Mouse (Mus musculus): ENCODE measurements at regions not wholly inside any gene's neighbourhood (a gene's known extent, or its start where the extent isn't known, plus 50 kb on each side); places are given as distances from the start of the nearest gene placed in this dataset.
A peak's percentile ranks its signal among the peaks of the same experiment; 100 is the strongest.

DNA sequence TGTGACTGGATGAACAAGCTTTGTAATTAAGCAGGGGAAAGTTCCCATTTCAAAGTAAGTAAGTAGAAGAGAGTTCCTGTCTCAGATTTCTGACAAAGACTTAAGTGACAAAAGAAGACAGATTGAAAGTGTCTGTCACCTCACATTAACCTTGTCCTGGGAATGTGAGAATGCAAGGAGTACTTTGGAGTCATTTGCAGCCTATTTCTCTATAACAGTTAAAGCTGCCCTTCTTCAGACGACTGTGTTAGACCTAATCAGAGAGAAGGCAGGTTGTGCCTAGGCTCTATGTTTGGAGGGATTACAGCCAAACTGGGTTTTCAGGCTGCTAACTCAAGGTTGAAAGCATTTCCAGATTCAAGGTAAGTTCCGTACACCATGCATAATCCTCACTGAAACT is 446.5 kb downstream of the Pdgfc start:
- ATAC-seq (ENCODE audit: low FRiP score) = no peak
- WGBS = 79% methylated on average over 2 of the region's 2 CpGs

GRCm38 (mm10) chr3:81483363-81483762 is 447.1 kb downstream of the Pdgfc start:
- Histone ChIP-seq H3K9ac (no peak overlapping the region), H3K36me3 (replicated peaks; ENCODE audit: control insufficient read depth, insufficient read depth) (no peaks in the 10 kb centered on the region), H3K27me3 (ENCODE audit: control insufficient read depth, insufficient read depth, low read length) (no peaks in the 10 kb centered on the region), H3K9me3 (ENCODE audit: control insufficient read depth, low read length) (no peaks in the 10 kb centered on the region), H3K27ac (no peak overlapping the region), H3K4me1 (replicated peaks; ENCODE audit: control insufficient read depth, insufficient read depth, low read length) (no peaks in the 10 kb centered on the region), H3K4me2 (replicated peaks) (no peak overlapping the region), H3K4me3 (replicated peaks; ENCODE audit: low read length) (no peak overlapping the region)
- DNase-seq (ENCODE audit: low spot score) (peak; percentile 43), ATAC-seq (ENCODE audit: low FRiP score) (no peak)
- WGBS = 71% methylated on average over 2 of the region's 2 CpGs

More for the DNA sequence above, 446.5 kb downstream of the Pdgfc start:
- H3K36me3 ChIP-seq (replicated peaks; ENCODE audit: control insufficient read depth, insufficient read depth) = no peaks in the 10 kb centered on the region
- no peaks in the 10 kb centered on the region for H3K9me3 ChIP-seq (ENCODE audit: control insufficient read depth, low read length)
- no peak overlapping the region for H3K4me2 ChIP-seq (replicated peaks)
- no peak overlapping the region for H3K27ac ChIP-seq
- no peak overlapping the region for H3K4me3 ChIP-seq (replicated peaks; ENCODE audit: low read length)
- H3K4me1 ChIP-seq (replicated peaks; ENCODE audit: control insufficient read depth, insufficient read depth, low read length) = no peaks in the 10 kb centered on the region
- H3K27me3 ChIP-seq (ENCODE audit: control insufficient read depth, insufficient read depth, low read length) = no peaks in the 10 kb centered on the region
- DNase-seq (ENCODE audit: low spot score) = no peak
- H3K9ac ChIP-seq = no peak overlapping the region

DNA sequence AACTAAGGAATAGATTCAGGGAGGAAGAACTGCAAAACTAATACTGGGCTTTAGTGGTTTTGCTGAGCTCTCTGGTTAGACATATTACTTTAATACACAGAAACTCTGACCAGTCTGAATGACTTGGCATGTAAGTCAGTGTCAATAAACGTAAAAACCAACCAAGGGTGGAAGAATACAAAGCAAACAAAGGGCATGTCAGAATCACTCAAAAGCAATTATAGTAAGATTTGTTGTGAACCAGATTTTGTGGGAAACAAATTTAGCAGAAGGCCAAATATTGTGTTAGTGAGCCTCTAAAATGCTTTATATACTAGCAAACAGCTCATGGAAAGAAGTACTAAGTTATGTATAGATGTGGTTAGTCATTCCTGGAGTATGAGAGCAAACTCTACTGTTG is 427.1 kb upstream of the Ctso start:
- Histone ChIP-seq H3K27ac (no peak overlapping the region), H3K4me3 (replicated peaks; ENCODE audit: low read length) (no peak overlapping the region), H3K4me2 (replicated peaks) (no peak overlapping the region), H3K9ac (no peak overlapping the region), H3K27me3 (ENCODE audit: control insufficient read depth, insufficient read depth, low read length) (no peaks in the 10 kb centered on the region), H3K4me1 (replicated peaks; ENCODE audit: control insufficient read depth, insufficient read depth, low read length) (no peaks in the 10 kb centered on the region), H3K36me3 (replicated peaks; ENCODE audit: control insufficient read depth, insufficient read depth) (no peaks in the 10 kb centered on the region), H3K9me3 (ENCODE audit: control insufficient read depth, low read length) (no peaks in the 10 kb centered on the region)
- ATAC-seq (ENCODE audit: low FRiP score) = no peak
- 77% methylated on average over 1 of the region's 1 CpGs for WGBS
- DNase-seq (ENCODE audit: low spot score) = no peak

DNA sequence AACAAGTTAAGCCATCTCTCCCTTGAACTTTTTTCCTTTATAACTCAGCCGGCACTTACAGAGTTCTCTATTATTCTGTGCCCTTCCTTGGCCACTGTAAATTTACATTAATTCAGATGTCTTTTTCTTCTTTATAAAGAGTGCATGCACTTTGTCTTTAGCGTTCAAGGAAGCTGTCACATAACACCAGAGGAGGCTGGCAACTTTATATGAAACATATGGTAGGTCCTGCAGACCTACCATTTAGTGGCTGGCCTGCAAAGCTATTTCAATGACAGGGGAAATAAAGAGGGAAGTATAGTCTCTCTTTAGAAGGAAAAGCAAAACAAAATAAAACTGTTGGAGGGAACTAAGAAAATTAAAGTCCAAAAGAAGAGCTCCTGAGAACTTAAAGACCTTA is 423.8 kb upstream of the Ctso start:
- no peak; the same call in 1 of the 2 replicates for ATAC-seq (ENCODE audit: low FRiP score)
- Histone ChIP-seq H3K4me3 (replicated peaks; ENCODE audit: low read length) (no peak overlapping the region), H3K36me3 (replicated peaks; ENCODE audit: control insufficient read depth, insufficient read depth) (no peaks in the 10 kb centered on the region), H3K4me2 (replicated peaks) (no peak overlapping the region), H3K27me3 (ENCODE audit: control insufficient read depth, insufficient read depth, low read length) (no peaks in the 10 kb centered on the region), H3K9ac (no peak overlapping the region), H3K9me3 (ENCODE audit: control insufficient read depth, low read length) (no peaks in the 10 kb centered on the region), H3K27ac (no peak overlapping the region), H3K4me1 (replicated peaks; ENCODE audit: control insufficient read depth, insufficient read depth, low read length) (no peaks in the 10 kb centered on the region)
- DNase-seq (ENCODE audit: low spot score) = no peak
- WGBS = 30% methylated on average over 2 of the region's 2 CpGs

GRCm38 (mm10) chr3:81521804-81522203 is 410.6 kb upstream of the Ctso start:
- 39% methylated on average over 4 of the region's 4 CpGs for WGBS
- DNase-seq (ENCODE audit: low spot score) = no peak
- Histone ChIP-seq H3K4me1 (replicated peaks; ENCODE audit: control insufficient read depth, insufficient read depth, low read length) (no peaks in the 10 kb centered on the region), H3K4me2 (replicated peaks) (no peak overlapping the region), H3K9ac (no peak overlapping the region), H3K27ac (no peak overlapping the region), H3K4me3 (replicated peaks; ENCODE audit: low read length) (no peak overlapping the region), H3K36me3 (replicated peaks; ENCODE audit: control insufficient read depth, insufficient read depth) (no peaks in the 10 kb centered on the region), H3K9me3 (ENCODE audit: control insufficient read depth, low read length) (no peaks in the 10 kb centered on the region), H3K27me3 (ENCODE audit: control insufficient read depth, insufficient read depth, low read length) (no peaks in the 10 kb centered on the region)
- no peak for ATAC-seq (ENCODE audit: low FRiP score)

DNA sequence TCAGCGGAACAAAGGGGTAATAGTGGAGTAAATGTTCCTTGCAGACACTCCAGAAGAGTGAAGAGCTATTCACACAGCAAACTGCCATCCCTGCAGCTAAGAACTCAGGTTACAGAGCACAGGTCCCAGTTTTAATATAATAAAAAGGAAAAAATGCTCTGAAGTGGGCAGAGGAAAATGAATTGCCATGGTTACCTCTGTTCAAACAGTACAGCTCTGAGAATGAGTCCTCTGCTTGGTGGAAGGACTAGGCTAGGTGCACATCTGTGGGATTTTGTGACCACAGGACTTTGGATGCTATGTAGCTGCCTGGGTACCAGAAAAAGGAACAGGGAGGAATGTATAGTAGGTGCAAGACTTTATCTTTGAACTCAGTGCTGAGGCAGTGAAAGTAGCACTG is 401.5 kb upstream of the Ctso start:
- no peak overlapping the region for H3K4me2 ChIP-seq (replicated peaks)
- no peaks in the 10 kb centered on the region for H3K9me3 ChIP-seq (ENCODE audit: control insufficient read depth, low read length)
- H3K9ac ChIP-seq = no peak overlapping the region
- ATAC-seq (ENCODE audit: low FRiP score) = no peak
- DNase-seq (ENCODE audit: low spot score) = no peak
- no peak overlapping the region for H3K27ac ChIP-seq
- WGBS = 94% methylated on average over 1 of the region's 1 CpGs
- no peaks in the 10 kb centered on the region for H3K27me3 ChIP-seq (ENCODE audit: control insufficient read depth, insufficient read depth, low read length)
- H3K4me1 ChIP-seq (replicated peaks; ENCODE audit: control insufficient read depth, insufficient read depth, low read length) = no peaks in the 10 kb centered on the region
- H3K4me3 ChIP-seq (replicated peaks; ENCODE audit: low read length) = no peak overlapping the region
- no peaks in the 10 kb centered on the region for H3K36me3 ChIP-seq (replicated peaks; ENCODE audit: control insufficient read depth, insufficient read depth)

DNA sequence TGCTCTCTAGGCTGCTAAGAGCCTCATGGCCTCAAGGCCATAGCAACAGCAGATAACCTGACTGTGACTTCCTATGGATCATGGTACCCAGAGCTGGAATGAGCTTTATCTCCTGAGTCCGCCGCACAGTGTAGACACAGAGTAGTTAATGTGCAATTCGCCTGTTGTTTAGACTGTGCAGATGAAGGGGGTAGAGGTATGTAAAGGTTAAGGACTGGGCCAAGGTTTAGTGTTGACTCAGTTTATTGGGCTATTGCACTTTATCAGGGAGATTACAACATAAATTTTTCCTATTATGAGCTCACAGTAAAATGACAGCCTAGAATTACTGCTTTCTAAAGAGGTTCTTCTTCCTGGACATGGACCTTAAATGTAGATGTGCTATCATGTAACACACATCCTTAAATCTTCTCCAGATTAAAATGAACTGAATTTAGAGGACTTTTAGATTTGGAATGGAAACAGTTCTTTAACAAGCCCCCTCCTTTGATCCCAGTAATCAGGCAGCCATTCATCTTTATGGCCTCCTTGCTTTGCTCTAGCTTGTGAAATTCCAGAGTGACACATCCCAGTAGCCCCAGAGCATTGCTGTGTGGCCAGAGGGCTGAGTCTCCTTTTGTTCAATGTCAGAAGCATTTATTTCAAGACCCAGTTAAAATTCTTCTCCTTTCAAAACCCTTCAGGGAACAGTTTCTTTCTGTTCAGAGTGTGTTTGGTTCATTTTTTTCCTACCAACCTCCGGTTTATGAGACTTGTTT is 396.8 kb upstream of the Ctso start:
- 80% methylated on average over 4 of the region's 4 CpGs for WGBS
- DNase-seq (ENCODE audit: low spot score) = no peak
- Histone ChIP-seq H3K27ac (no peak overlapping the region), H3K9me3 (ENCODE audit: control insufficient read depth, low read length) (no peaks in the 10 kb centered on the region), H3K9ac (no peak overlapping the region), H3K4me1 (replicated peaks; ENCODE audit: control insufficient read depth, insufficient read depth, low read length) (no peaks in the 10 kb centered on the region), H3K36me3 (replicated peaks; ENCODE audit: control insufficient read depth, insufficient read depth) (no peaks in the 10 kb centered on the region), H3K4me3 (replicated peaks; ENCODE audit: low read length) (no peak overlapping the region), H3K4me2 (replicated peaks) (no peak overlapping the region), H3K27me3 (ENCODE audit: control insufficient read depth, insufficient read depth, low read length) (no peaks in the 10 kb centered on the region)
- ATAC-seq (ENCODE audit: low FRiP score) = no peak

DNA sequence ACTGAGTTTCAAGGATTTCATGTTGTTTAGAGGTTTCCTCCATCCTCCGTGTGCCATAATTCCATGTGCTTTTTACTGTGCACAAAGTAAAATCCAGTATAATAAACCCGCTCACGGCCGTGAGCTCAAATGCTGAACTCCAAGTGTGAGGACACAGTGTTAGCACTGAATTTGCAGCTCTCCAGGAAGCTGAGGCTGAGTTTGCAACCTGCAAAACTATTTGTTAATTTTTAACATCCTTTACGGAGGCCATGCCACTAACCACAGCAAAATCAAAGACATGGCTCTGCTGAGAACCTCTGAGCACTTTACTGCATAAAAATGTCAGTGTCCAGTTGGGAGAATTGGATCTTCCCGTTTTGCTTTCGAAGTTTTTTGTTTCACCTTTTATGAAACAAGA is 377.6 kb upstream of the Ctso start:
- no peak for ATAC-seq (ENCODE audit: low FRiP score)
- no peak overlapping the region for H3K9ac ChIP-seq
- no peaks in the 10 kb centered on the region for H3K27me3 ChIP-seq (ENCODE audit: control insufficient read depth, insufficient read depth, low read length)
- no peaks in the 10 kb centered on the region for H3K4me1 ChIP-seq (replicated peaks; ENCODE audit: control insufficient read depth, insufficient read depth, low read length)
- no peak overlapping the region for H3K27ac ChIP-seq
- WGBS = 78% methylated on average over 7 of the region's 7 CpGs
- no peak overlapping the region for H3K4me2 ChIP-seq (replicated peaks)
- H3K4me3 ChIP-seq (replicated peaks; ENCODE audit: low read length) = no peak overlapping the region
- no peak for DNase-seq (ENCODE audit: low spot score)
- no peaks in the 10 kb centered on the region for H3K9me3 ChIP-seq (ENCODE audit: control insufficient read depth, low read length)
- no peaks in the 10 kb centered on the region for H3K36me3 ChIP-seq (replicated peaks; ENCODE audit: control insufficient read depth, insufficient read depth)

- 88% methylated on average over 2 of the region's 2 CpGs for WGBS
- H3K27ac ChIP-seq = no peak overlapping the region
- DNase-seq (ENCODE audit: low spot score) (no peak), ATAC-seq (ENCODE audit: low FRiP score) (no peak)
- H3K9ac ChIP-seq = no peak overlapping the region
- no peak overlapping the region for H3K4me3 ChIP-seq (replicated peaks; ENCODE audit: low read length)
- H3K4me2 ChIP-seq (replicated peaks) = no peak overlapping the region
- no peaks in the 10 kb centered on the region for H3K4me1 ChIP-seq (replicated peaks; ENCODE audit: control insufficient read depth, insufficient read depth, low read length)
- no peaks in the 10 kb centered on the region for H3K36me3 ChIP-seq (replicated peaks; ENCODE audit: control insufficient read depth, insufficient read depth)
- no peaks in the 10 kb centered on the region for H3K27me3 ChIP-seq (ENCODE audit: control insufficient read depth, insufficient read depth, low read length)
- no peaks in the 10 kb centered on the region for H3K9me3 ChIP-seq (ENCODE audit: control insufficient read depth, low read length)
Observed at GRCm38 (mm10) chr3:81562610-81563258, 369.7 kb upstream of the Ctso start.

Data from hindbrain, embryonic 14.5 days (tissue).